Mouse (Mus musculus) stomach, postnatal 0 days (tissue): ENCODE measurements at regions not wholly inside any gene's neighbourhood (a gene's known extent, or its start where the extent isn't known, plus 50 kb on each side); places are given as distances from the start of the nearest gene placed in this dataset.

Experiments
- CTCF ChIP-seq: IDR thresholded peaks from 2 replicates; pipeline ENCODE4 v1.5.1; 2016; ENCODE audit warnings: antibody characterized with exemption, low read depth, mild to moderate bottlenecking, moderate library complexity
- EP300 ChIP-seq: optimal IDR thresholded peaks from 2 replicates; pipeline ENCODE3; 2016; ENCODE audit warnings: antibody characterized with exemption

DNA sequence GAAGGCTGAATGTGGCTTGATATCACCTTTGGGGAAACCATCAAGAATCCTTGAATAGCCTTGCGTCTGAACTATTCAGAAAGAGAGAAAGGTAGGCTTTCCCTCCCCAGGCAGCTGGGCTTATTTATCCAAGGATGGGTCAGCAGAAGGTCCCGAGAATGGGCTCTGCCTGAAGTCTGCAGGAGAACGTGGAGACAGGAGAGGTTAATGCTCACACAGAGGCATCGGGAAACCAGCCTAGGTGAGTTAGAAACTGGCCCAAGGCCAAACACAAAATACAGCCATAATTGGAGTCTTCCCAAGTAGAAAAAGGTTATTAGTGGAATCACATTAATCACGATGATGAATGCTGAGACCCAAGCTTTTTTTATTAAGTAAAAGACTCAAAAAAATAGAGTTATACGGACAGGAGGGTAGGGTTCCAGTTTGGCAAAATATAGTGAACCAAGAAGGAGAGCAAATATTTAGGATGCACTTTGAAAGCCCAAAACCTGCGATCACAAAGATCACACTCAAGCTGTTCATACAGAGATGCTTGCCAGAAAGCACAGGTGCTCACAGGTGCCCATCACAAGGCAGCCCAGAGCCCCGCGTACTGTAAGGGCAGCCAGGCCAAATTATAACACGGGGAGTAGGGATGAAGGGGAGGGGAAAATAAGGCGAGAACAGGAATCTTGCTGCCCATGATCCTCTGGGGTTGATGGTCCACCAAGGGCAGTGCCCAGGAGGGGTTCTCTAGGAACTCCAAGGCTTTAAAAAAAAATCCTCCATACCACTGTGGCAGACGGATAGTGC lies 189.3 kb downstream of the Utp18 start:
- TF ChIP-seq EP300 (no peak), CTCF (no peak)
